Mouse (Mus musculus) neural tube, embryonic 11.5 days (tissue): ENCODE measurements around the gene Disp2. TPM values are rescaled to one million over a fixed set of nuclear protein-coding genes. Genes with fewer than 3 reads are reported as not detected.

Experiments used
- ATAC-seq: fragments of 200-750 bp; cut with Nextera tagmentation; 2 replicates; pipeline ENCODE4 v1.8.0; 2017; ENCODE audit warnings: moderate number of reproducible peaks, mild to moderate bottlenecking, moderate TSS enrichment, moderate library complexity; ENCODE audit not compliant: insufficient read depth, low FRiP score, low TSS enrichment
- DNase-seq: peaks from one replicate; pipeline ENCODE4 v3.0.0-alpha.2; 2015; ENCODE audit warnings: low spot score
- H3K27ac ChIP-seq: fragments of 300-500 bp; sonication (generic); 2 replicates; pipeline ENCODE4 v1.5.1; 2014; ENCODE audit warnings: low read depth, mild to moderate bottlenecking, low read length
- H3K27me3 ChIP-seq: fragments of 300-500 bp; sonication (generic); 2 replicates; pipeline ENCODE4 v1.6.1; 2014; ENCODE audit warnings: mild to moderate bottlenecking, low read length, mixed read lengths; ENCODE audit not compliant: control insufficient read depth, insufficient read depth
- H3K36me3 ChIP-seq: fragments of 300-500 bp; sonication (generic); 2 replicates; pipeline ENCODE4 v1.6.1; 2014; ENCODE audit warnings: mild to moderate bottlenecking, low read length, moderate library complexity, mixed read lengths; ENCODE audit not compliant: control insufficient read depth, insufficient read depth
- H3K4me1 ChIP-seq: fragments of 300-500 bp; sonication (generic); 2 replicates; pipeline ENCODE4 v1.6.1; 2014; ENCODE audit warnings: low read length, mixed read lengths; ENCODE audit not compliant: control insufficient read depth, insufficient read depth
- H3K4me2 ChIP-seq: fragments of 300-500 bp; sonication (generic); 2 replicates; pipeline ENCODE4 v1.6.1; 2014; ENCODE audit warnings: low read depth, mild to moderate bottlenecking, moderate library complexity
- H3K4me3 ChIP-seq: fragments of 300-500 bp; sonication (generic); 2 replicates; pipeline ENCODE4 v1.5.1; 2014; ENCODE audit warnings: low read depth, low read length
- H3K9ac ChIP-seq: fragments of 300-500 bp; sonication (generic); 2 replicates; pipeline ENCODE4 v1.6.1; 2014; ENCODE audit warnings: mild to moderate bottlenecking, low read length
- H3K9me3 ChIP-seq: fragments of 300-500 bp; sonication (generic); 2 replicates; pipeline ENCODE4 v1.6.1; 2016; ENCODE audit warnings: low read length; ENCODE audit not compliant: control insufficient read depth
- WGBS: fragments of 180-500 bp; shearing (Covaris S2); extraction: QIAGEN DNeasy Blood & Tissue Kit; methylation state at CpG from one replicate; pipeline ENCODE4 v1.1.7; 2014; 5-methylcytosine and 5-hydroxymethylcytosine counted together
- polyA plus RNA-seq: library from polyadenylated mRNA; unstranded; fragments of >200 nt; fragmentation: Nextera tagmentation; extraction: Ambion mirVana; gene quantifications from 2 replicates; pipeline ENCODE4 v1.2.1, GENCODE M21; 2014

The Disp2 gene
- polyA plus RNA-seq, 1 experiment from 2014 or later: 12.6 TPM

DNA sequence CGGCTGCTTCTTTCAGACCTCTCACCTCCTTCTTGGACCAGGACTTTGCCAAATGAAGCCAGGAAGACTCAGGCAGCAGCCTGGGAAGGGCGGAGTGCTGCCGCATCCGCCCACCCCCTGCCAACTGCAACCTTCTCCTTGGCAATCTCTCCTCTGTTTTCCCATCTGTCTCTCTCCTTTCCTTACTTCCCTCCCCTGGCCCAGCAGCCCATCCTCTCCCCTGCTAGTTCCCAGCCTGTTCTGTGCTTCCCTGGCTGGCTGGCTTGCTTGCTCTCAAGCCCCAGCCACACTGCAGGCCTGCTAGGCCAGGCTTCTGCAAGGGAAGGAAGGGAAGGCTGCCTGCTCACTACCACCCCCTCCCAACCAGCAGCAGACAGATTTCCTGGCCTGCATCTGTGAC is 3.7 kb upstream of the Disp2 start:
- 70% methylated on average over 4 of the region's 4 CpGs for WGBS
- peaks cover 8% of the 10 kb centered on the region for H3K4me1 ChIP-seq
- no peak overlapping the region for H3K4me3 ChIP-seq
- no peak overlapping the region for H3K27ac ChIP-seq
- H3K36me3 ChIP-seq: no peaks in the 10 kb centered on the region
- no peaks in the 10 kb centered on the region for H3K9me3 ChIP-seq
- DNase-seq (no peak), ATAC-seq (no peak)
- H3K4me2 ChIP-seq: no peak overlapping the region
- H3K9ac ChIP-seq: no peak overlapping the region
- 0 out of 2 replicates have a peak, but pooled peaks cover 4% of the 10 kb centered on the region for H3K27me3 ChIP-seq

DNA sequence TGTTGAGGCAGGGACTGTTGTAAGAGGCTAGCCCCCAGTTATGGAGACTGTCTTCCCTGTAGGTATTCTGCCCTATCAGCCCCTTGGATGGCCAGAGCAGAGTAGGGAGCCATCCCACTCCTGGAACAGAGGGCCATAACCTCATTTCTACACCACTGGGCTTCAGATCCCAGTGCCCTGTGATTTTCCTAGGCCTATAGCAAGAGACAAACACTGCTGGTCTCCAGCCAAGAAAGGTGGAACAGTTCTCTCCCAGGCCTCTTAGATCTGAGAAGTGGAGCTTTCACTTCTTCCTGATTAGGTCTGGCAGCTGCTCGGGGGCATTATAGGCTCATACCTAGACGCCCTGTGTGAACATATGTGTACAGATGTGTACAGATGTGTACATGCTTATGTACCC is 3.2 kb upstream of the Disp2 start:
- Histone ChIP-seq H3K27me3 (0 out of 2 replicates have a peak, but pooled peaks cover 4% of the 10 kb centered on the region), H3K9me3 (no peaks in the 10 kb centered on the region), H3K4me1 (peaks cover 8% of the 10 kb centered on the region), H3K4me2 (no peak overlapping the region), H3K36me3 (no peaks in the 10 kb centered on the region), H3K27ac (no peak overlapping the region), H3K4me3 (no peak overlapping the region), H3K9ac (no peak overlapping the region)
- DNase-seq: no peak
- ATAC-seq: no peak
- WGBS: 72% methylated on average over 2 of the region's 2 CpGs

DNA sequence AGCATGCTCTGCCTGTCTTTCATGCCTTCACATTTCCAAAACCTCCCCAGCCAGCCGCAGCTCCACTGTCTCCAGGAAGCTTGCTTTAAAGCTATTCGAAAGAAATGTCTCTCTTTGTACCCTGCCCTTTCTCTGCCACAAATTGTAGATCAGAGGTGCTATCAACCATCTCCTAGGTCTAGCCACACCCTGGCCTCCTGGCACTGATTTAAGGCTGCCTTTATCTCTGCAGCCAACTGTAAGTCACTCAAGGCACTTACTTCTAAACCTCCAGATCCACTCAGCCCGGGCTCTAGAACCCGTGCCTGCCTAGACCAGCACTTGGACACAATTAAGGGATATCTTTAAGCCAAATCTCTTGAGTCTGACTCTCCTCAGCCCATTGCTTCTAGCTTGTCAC is 1.1 kb upstream of the Disp2 start:
- ATAC-seq (no peak), DNase-seq (no peak)
- Histone ChIP-seq H3K9me3 (no peaks in the 10 kb centered on the region), H3K36me3 (no peaks in the 10 kb centered on the region), H3K27me3 (0 out of 2 replicates have a peak, but pooled peaks cover 4% of the 10 kb centered on the region), H3K9ac (no peak overlapping the region), H3K4me3 (no peak overlapping the region), H3K4me2 (no peak overlapping the region), H3K27ac (no peak overlapping the region), H3K4me1 (peaks cover 8% of the 10 kb centered on the region)
- 73% methylated on average over 4 of the region's 4 CpGs for WGBS

DNA sequence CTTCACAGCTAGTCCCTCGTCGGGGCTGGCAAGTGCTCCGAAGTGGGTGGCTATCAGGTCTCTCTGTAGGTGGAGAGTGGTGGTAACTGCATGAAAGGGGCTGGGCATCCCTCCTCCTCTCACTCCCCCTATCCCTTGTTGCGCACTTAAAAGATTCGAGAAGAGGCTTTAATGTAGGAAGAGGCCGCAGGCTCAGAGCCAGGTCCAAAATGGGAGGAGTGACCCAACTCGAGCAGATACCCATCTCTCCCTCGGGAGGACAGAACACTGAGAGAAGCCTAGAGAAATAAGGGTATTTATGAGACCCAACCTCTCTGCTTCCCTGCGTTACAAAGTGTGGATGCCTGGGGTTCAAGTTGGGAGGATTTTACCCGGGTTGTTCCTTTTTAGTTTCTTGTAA is 454 bp upstream of the Disp2 start:
- peak overlapping the region; percentile 41 for H3K9ac ChIP-seq
- DNase-seq: peak; percentile 29
- H3K4me1 ChIP-seq: peaks cover 8% of the 10 kb centered on the region
- 0 out of 2 replicates have a peak overlapping the region, but pooled peaks have one; percentile 23 for H3K27ac ChIP-seq
- 9% methylated on average over 10 of the region's 10 CpGs for WGBS
- peak; percentile 32 for ATAC-seq
- H3K4me3 ChIP-seq: peak overlapping the region; percentile 32
- H3K27me3 ChIP-seq: 0 out of 2 replicates have a peak, but pooled peaks cover 4% of the 10 kb centered on the region
- H3K36me3 ChIP-seq: no peaks in the 10 kb centered on the region
- no peaks in the 10 kb centered on the region for H3K9me3 ChIP-seq
- peak overlapping the region; percentile 50 for H3K4me2 ChIP-seq

DNA sequence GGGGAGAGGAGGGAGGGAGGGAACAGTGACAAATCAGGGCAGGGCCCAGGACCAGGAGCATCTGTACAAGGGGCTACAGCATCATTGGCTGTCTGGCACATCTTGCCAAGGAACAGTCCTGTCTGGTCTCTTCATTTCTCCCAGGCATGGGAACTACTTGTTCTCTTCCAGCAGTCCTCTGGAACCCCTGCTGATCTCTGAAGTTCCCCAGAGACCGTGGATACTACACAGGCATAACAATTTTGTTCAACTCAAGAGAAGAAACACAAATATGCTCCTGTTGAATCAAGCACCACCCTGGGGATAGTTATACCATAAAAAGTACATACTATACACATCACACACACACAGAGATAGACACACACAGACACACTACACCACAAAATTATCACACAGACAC is 1.6 kb downstream of the Disp2 start:
- H3K9me3 ChIP-seq: no peaks in the 10 kb centered on the region
- ATAC-seq (no peak), DNase-seq (no peak)
- H3K9ac ChIP-seq: no peak overlapping the region
- H3K36me3 ChIP-seq: no peaks in the 10 kb centered on the region
- no peak overlapping the region for H3K4me2 ChIP-seq
- peaks cover 8% of the 10 kb centered on the region for H3K4me1 ChIP-seq
- WGBS: 47% methylated on average over 1 of the region's 1 CpGs
- H3K27ac ChIP-seq: no peak overlapping the region
- H3K4me3 ChIP-seq: no peak overlapping the region
- 0 out of 2 replicates have a peak, but pooled peaks cover 4% of the 10 kb centered on the region for H3K27me3 ChIP-seq

DNA sequence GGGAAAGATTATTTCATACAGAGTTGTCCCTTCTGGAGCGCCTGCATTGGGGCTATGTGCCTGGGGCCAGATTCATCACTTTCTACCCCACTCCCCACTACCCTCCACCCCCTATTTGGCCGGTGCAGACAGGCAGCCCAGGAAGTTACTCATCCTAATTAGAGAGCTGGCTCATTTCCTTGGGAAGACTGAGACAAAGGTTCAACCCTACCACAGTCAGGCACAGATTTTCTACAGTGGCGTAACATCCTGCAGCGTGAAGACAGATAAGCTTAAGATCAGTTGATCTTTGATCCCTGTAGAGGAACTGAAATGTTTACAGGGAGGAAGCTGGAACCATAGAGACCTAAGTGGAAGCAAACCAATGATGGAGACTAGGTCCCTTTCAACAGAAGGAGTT is 2.8 kb downstream of the Disp2 start:
- no peak overlapping the region for H3K4me3 ChIP-seq
- ATAC-seq (no peak), DNase-seq (no peak)
- no peak overlapping the region for H3K27ac ChIP-seq
- H3K27me3 ChIP-seq: 0 out of 2 replicates have a peak, but pooled peaks cover 4% of the 10 kb centered on the region
- H3K9ac ChIP-seq: no peak overlapping the region
- 79% methylated on average over 4 of the region's 4 CpGs for WGBS
- H3K36me3 ChIP-seq: no peaks in the 10 kb centered on the region
- H3K9me3 ChIP-seq: no peaks in the 10 kb centered on the region
- H3K4me1 ChIP-seq: peaks cover 8% of the 10 kb centered on the region
- H3K4me2 ChIP-seq: no peak overlapping the region

DNA sequence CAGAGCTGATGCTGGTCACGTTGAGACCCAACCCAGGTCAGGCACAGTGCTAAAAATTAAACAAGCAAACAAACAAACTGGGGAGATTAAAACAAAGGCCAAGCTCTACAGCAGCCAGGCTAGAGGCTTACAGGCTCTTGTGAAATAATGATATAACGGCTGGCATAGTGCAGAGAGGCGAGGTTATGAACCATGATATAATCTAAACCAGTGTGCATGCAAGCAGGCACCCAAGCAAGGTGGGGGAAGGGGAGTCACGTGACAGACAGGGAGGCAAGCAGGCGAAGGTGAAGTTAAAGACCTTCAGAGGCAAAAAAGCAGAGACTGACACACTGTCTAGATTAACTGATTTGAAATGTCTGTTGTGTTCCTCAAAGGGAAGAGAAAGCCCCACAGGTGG is 3.6 kb downstream of the Disp2 start:
- Histone ChIP-seq H3K27me3 (0 out of 2 replicates have a peak, but pooled peaks cover 4% of the 10 kb centered on the region), H3K36me3 (no peaks in the 10 kb centered on the region), H3K9me3 (no peaks in the 10 kb centered on the region), H3K4me3 (no peak overlapping the region), H3K27ac (no peak overlapping the region), H3K9ac (no peak overlapping the region), H3K4me1 (peaks cover 8% of the 10 kb centered on the region), H3K4me2 (no peak overlapping the region)
- 70% methylated on average over 5 of the region's 5 CpGs for WGBS
- ATAC-seq (no peak), DNase-seq (no peak)

DNA sequence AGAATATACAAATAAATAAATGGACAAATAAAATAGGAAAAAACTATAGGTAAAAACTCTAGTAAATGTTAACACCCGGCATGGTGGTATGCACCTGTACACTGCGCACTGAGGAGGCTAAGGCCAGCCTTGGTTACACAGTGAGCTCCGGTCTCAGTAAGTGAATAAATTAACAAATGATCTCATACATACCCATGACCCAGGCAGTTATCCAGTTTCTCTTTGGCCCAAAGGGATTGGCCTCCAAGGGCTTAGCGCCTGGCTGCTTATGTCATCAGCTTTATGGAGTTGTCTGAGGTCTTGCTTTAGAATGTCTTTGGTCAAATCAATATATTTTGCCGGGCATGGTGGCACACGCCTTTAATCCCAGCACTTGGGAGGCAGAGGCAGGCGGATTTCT is 4.1 kb downstream of the Disp2 start:
- no peak overlapping the region for H3K27ac ChIP-seq
- no peak overlapping the region for H3K9ac ChIP-seq
- H3K36me3 ChIP-seq: no peaks in the 10 kb centered on the region
- H3K4me3 ChIP-seq: no peak overlapping the region
- no peaks in the 10 kb centered on the region for H3K9me3 ChIP-seq
- ATAC-seq (no peak), DNase-seq (no peak)
- H3K4me2 ChIP-seq: no peak overlapping the region
- WGBS: 88% methylated on average over 7 of the region's 7 CpGs
- H3K4me1 ChIP-seq: peaks cover 8% of the 10 kb centered on the region
- H3K27me3 ChIP-seq: 0 out of 2 replicates have a peak, but pooled peaks cover 4% of the 10 kb centered on the region

DNA sequence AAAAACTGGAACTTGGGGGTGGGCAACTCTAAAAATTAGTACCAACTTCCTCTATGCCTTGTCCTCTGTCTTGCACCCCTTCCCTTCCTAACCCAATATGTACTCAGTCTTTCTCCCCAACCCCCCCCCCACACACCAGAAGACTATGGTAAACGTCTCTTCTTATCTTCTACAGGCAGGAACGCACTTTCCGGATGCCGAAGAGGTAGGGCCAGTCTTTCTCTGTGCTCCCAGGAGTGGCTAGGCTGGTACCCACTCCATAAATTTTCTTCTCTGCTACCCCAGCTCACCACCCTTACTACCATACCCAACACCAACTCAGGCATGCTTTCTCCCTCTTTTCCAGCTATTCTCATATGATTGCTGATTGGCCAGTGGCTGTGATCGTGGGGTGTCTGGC is 7.0 kb downstream of the Disp2 start:
- Histone ChIP-seq H3K27ac (no peak overlapping the region), H3K27me3 (no peaks in the 10 kb centered on the region), H3K36me3 (no peaks in the 10 kb centered on the region), H3K9ac (no peak overlapping the region), H3K4me2 (no peak overlapping the region), H3K9me3 (no peaks in the 10 kb centered on the region), H3K4me3 (no peak overlapping the region), H3K4me1 (no peaks in the 10 kb centered on the region)
- no peak for DNase-seq
- WGBS: 94% methylated on average over 5 of the region's 5 CpGs
- no peak for ATAC-seq
